Mouse (Mus musculus) mouse trophoblast stem cell (cell line): ENCODE data around the gene Rnf148.

Source experiments
- in situ Hi-C, 2 experiments: fragments of 300-500 bp; cut with MseI, MboI; formaldehyde crosslinking; loops; 2 replicates in 1 of 2; 3 replicates in 1 of 2; pipeline ENCODE4 v1.15.1; 2025

Rnf148 gene

GRCm38 (mm10) chr6:23655036-23655435, at the start of gene Rnf148:
Rnf148 (minus strand) TSS chr6:23655136.
- in situ Hi-C loops, result no loop called here

- in situ Hi-C loops, result no loop called here
Measured at GRCm38 (mm10) chr6:23700879-23701278, 45.9 kb upstream of the Rnf148 start.

GRCm38 (mm10) chr6:23678172-23678571, 23.2 kb upstream of the Rnf148 start:
- in situ Hi-C loops, result no loop called here

DNA sequence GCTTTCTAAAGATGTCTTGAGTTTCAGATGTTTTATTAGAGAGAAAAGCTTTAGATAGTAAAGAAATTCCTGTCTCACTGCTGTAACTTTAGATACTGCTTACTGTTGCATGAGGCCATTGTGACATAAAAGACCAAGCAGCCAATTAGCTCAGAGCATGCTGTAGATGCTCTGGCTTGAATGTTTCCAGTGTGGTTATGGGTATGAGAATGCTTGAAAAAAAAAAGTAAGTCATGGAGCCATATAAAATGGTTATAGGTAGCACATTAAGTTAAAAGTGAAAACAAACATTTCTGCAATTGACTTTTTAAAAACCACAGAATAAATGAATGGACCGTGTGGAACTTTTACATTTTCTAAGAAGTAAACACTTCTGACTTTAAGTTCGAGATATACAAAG, 4.7 kb downstream of the Rnf148 start, which contains the start of gene Rnf133:
Gene Rnf133 (minus strand): TSS at position 101 of the 400 bp plus-strand sequence.
- in situ Hi-C loops, result no loop called here

DNA sequence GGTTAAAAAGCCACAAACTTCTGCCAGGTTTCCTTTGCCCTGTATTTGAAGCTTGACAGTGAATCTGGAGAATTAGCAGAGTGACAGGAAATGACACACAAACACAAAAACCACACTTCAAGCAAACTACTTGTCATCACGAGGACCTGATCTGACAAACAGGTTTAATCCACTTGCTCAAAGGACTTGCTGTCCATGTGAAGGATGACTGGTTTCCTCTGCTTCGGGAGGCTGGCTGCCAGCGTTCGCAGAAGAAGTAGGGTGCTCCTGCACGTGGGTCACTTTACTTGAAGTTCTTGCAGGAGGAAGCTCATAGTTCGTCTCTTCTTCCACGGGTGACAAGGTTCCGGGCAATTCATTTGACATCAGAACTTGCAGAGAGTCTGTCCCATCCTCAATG, 6.2 kb downstream of the Rnf148 start:
- in situ Hi-C loops, result no loop called here

- in situ Hi-C loops, result no loop called here
Measured at GRCm38 (mm10) chr6:23647627-23648247, 7.2 kb downstream of the Rnf148 start.

DNA sequence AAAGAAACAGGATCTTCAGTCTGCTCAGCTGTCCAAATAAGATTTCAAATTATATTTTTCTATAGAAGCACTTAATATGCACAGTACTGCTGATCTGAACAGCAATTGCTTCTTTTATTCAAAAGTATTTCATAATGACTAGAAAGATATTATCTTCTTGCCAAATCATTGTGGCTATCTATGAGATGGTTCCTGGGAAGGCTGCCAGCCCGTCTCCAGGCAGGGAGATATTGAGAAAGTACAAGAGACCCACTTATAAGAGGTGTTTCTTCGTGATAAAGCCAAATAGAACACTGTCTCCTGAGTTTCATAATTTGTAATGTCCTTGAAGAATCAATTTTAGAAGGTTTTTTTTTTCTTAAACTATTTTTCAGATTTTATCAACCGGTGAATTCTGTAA, 17.9 kb downstream of the Rnf148 start:
- in situ Hi-C loops, result no loop called here

GRCm38 (mm10) chr6:23635208-23635607, 19.7 kb downstream of the Rnf148 start:
- in situ Hi-C loops, result no loop called here

DNA sequence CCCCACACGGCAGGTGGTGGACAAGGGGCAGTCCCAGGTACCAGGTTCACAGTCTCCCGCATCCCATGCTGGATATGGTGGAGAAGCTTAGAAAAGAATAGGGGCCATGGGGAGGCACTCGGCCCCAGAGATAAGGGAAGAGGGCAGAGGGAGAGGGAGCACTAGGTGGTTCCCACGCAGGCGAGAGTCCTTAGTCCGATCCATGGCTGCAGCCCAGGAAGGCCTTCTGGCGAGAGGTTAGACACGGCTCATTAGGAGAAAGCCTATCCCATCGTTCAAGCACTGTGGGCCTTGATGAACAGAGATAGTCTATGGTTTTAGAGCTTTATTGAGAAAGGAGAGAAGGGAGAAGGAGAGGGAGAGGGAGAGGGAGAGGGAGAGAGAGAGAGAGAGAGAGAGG, 20.9 kb downstream of the Rnf148 start:
- in situ Hi-C loops, result no loop called here

DNA sequence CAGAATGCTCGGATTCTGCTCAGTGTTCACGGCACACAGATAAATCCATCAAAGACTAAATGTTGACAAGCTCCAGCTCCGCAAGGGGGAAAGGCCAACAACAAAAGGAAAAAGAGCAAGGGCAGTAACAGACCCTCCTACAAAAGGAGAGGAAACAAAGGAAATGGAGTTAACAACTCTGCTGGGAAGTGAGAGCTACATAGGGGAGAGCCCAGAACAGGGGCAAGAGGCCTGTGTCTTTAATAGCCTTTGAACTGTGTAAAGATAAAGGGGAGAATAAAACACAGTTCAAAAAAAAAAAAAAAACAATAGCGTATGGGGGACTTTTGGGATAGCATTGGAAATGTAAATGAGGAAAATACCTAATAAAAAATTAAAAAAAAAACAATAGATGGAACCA, 24.5 kb downstream of the Rnf148 start:
- in situ Hi-C loops, result no loop called here
